Mouse (Mus musculus): ENCODE measurements around the gene Kif5c.

Kif5c gene

DNA sequence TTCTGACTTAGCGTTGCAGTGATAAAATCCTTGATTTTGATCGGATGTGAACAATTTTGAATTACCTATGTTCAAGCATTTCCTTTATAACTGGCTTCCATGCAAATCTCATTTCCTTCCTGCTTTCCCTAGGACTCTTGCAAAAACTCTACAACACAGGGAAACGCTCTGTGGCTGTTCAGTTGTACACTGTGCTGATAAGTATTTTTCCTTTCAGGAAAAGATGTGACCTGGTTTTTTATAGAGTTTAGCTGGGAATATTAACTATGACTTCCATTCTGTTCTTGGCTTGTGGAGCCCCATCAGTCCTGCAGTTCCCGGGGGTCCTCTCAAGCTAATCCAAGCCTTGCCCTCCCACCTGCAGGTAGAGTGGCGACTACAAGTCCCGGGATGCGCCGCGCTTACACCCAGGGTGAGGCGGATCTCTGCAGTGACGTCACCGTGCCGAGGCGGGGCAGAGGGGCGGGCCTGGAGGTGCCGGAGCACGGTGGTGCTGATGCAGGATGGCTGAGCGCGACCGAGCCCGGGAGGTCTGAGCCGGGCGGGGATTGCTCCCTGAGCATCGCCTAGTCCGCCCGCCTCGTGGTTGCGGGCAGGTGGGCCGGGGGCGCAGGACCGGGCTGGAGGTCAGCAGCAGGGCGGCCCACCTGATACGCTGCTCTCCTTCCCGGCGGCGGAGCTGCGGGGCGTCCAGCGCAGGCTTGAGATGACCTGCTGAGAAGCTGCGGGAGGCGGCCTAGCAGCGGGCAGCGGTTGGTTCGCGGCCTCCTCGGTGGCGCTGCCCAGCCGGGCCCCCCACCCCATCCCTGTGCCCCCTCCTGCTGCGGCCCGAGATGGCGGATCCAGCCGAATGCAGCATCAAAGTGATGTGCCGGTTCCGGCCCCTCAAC lies at the start of gene Kif5c:
Kif5c (plus strand) TSS at position 470 of the 890 bp plus-strand sequence.
- DNase-seq = peak; percentile 90

DNA sequence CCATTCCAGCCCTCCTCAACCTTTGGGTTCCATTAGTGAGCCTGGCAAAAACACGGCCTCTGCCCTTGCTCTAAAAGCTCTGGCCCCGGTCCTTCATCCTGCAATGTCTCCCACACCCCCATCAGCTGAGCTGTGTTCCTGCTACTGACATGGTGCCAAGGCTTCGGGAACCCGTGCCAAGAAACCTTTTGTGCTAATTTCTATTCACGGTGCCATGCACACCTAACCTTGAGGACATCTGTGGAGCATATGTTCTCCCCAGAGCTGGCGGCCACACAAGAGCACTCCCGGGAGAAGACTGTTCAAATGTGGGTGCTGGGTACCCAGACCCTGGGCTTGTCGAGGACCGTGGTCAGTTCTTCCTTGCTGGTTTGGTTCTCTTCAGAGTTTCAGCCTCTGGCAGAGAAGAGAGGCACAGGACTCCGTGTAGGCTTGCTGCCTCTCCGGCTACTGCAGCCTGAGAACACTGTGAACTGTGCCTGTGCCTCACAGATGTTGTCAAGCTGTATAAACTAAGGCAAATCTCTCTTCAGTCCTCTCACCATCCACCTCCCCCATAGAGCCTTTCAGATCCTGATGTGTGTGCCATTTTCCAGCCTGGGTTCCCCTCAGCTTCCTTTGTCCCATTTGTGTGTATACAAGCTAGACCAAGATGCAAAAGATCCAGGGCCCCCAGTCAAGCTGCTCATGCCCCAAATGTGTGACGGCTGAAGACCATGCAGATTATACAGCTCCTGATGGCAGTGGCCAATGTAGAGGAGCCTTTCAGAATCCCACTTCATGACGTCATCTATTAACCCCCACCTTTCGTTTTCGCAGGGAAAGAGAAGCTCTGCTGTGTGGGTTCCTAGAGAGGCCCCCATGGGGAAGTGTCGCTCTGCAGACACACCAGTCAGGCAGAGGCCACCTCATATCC lies 49.0 kb upstream of the Kif5c start:
- peak; percentile 56 for DNase-seq

DNA sequence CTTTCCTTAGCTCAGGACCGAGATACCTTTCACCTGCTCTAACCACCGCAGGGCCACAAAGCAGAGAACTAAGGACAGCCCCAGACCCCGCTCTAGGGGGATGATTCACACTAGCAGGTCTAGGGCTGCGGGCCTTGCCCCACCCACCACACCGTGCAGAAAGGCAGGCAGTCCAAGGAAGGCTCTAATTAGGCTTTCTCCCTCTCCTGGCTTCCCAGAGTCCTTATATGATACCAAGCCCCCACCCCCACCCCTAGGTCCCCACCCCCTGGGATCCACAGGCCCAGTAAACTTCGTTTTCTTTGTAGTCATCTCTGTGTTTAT lies 48.4 kb upstream of the Kif5c start:
- DNase-seq = no peak

DNA sequence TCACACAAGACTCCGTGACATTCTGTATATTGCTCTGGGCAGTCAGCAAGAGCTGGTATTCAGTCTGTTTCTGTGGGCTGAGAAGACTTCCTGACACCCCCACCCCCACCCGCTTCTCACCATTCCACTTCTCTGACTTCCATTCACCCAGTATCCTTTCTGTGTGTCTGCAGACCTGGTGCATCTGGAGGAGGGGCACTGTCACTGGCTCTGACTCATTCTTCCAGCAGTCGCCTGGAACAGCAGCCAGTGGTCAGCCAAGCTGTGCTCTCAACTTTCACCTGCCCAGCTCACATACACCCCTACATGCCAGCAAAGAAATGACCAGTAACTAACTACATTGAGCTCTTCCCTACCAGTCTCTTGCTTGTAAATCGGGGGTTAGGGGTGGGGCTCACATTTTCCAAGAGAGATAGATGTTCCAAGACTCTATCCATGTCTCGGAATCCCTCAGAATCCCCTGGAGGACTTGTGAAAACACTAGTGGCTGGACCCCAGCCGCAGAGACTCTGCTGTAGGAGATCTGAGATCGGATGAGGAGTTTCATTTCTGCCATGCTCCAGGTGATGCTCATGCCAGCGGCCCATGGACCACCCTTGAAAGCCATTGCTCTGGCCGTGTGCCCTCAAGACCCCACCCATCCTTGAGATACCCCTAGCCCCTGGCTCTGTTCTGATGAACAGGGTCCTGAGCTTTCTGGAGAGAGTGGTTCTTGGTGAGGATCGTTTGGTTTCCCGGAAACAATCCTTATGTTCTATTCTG lies 47.8 kb upstream of the Kif5c start:
- DNase-seq = no peak

DNA sequence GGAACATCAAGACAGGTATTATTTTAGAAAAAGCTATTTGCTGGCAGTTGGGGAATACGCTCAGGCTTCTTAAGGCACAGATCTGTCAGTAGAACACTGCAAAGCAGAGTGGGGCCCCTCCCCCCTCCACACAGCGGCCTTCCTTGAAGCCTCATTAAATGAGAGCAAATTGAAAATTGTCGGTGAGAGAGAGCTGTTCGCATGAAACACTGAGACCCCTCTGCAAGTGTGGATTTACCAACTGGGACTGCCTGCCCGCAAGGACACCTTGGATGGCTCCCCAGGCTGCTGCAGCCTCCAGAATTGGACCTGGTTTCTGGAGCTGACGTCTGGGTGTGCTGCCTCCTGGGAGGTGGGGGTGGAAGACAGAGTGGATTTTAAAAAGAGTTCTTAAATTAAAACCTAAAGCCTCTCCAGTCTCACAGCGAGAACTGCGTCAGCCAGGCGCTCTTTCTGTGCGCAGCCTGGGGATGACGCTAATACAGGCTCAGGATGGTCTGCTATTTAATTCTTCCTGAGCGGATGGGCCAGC lies 46.9 kb upstream of the Kif5c start:
- no peak for DNase-seq

DNA sequence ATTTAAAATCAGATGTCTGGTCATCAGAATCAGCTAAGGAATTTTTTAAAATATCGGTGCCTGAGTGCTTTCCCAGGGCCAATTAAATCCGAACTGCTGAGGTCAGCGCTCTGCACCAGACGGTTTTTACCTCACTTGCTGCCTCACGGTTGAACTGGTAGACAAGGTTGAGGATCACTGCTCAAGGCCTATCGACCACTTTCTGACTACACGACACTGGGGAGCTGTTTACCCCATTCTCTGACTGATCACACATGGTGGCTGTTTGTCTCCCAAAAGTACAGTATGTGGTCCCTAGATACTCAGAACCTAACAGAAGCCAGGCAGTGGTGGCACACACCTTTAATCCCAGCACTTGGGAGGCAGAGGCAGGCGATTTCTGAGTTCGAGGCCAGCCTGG lies 46.4 kb upstream of the Kif5c start:
- no peak for DNase-seq

DNA sequence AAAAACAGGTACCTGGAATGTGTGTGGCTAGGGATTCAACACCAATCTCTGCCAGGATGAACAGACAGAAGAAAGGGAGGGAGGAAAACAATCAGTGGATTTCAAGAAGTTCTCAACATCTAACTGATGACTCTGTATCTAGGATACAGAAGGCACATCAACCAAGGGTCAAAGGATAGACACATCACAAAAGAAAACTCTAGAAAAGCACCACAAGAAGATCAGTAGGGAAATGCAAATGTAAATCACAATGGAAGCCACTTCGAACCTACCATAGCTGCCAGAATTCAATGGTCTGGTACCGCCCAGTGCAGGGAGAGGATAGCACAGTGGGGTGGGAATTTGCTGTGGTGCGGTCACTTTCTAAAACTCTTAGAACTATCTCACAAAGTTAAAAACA lies 45.8 kb upstream of the Kif5c start:
- DNase-seq = no peak

DNA sequence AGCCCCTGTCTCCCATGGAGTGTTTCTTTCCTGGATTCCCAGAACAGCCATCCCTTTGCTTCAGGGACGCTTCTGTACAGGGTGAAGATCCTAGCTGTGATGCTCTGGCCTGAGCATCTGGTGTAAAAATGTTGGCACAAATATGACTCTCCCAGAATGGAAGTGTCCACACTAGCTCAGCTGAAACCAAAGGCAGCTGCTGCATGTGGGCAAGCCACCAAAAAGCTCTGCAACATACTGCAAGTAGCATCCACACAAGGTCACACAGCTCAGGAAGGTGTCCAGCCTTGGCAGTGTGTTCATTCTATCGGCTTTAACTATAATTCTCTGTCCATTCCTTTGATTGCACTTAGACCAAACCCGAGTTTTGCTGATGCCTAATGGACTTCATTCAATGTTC lies 38.5 kb upstream of the Kif5c start:
- DNase-seq = no peak

DNA sequence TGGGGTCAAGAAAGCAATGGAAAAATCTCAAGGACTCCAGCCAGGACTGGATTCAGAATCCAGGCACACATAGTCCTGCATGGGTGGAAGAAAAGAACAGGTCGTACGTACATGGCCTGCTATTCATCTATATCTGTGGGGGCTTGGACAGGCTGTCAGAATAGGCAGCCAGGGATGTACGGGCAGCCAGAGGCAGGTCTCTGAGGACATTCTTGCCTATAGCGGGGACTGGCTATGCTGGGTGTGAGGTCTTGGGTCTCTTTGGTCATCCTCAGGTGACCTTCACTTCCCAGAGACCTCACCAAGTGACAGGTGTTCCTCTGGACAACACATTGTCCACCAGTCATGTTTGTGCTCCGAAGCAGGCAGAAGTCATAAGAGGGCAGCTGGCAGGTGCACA lies 36.6 kb upstream of the Kif5c start:
- no peak for DNase-seq

DNA sequence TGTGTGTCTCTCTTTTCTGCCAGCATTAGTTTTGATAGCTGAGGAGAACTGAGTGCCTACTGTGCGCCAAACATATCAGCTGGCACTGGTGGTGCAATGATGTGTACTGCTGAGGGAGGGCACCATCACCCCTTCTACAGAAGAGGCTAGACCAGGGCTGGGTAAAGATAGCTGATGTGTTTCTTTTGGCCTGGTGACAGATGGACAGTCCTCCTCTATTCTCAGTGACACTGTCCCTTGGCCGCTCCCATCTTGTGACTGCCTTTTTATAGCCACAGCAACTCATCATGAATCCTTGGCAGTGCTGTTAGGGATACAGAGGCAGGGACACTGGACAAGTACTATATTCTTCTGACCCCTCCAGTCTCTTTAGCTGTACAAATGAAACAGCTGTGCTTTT lies 35.8 kb upstream of the Kif5c start:
- no peak for DNase-seq

DNA sequence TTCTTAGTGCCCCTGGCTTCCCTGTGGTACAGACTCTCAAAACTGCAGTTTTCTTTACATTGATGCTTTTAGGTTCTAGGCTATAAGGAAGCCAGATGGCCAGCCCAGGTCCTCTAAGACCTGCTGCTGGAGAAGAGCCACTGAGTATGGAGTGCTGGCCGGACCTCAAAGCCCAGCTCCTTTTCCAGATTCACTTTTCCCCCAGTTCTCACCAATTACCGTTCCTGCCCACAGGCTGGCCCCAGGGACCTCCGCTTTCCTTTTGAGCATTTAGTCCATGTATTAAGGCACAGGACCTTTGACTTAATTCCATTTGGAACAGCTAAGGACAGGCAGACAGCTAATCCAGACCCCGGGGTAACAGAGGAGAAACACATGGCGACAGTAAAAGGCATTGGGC lies 28.6 kb upstream of the Kif5c start:
- no peak for DNase-seq

DNA sequence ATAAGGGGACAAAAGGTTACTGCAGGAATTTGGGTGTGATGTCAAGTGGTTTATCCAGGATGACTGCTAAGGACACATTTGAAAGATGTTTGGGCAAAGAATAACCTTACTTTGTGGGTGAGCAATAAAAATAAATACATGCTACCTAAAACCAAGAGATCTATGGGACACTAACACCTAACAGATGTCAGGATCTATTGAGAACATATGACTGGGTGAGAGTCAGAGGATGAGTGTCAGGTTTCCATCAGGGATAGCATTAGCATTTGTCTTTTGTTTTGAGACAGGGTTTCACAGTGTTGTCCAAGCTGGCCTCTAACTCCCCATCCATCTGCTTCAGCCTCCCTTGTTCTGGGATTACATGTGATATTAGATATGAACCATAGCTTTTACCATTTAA lies 26.2 kb upstream of the Kif5c start:
- DNase-seq = no peak

DNA sequence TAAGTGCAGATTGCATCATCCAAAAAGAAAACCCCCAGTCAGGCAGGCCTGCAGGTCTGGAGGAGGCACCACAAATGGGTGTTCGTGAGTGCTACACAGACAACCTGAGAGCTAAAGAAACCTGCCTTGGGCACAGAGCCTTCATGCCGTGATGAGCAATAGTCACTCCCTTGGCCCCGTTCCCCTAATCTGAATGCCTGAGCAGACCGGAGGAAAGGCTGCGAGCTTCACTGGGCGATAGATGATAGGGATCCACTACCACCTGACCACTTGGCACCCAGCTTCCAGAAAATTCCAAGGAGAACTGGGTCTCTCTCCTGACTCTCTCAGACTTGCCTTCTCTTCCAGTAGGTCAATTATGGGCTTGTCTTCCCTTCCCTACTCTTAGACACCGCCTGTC lies 24.2 kb upstream of the Kif5c start:
- no peak for DNase-seq

DNA sequence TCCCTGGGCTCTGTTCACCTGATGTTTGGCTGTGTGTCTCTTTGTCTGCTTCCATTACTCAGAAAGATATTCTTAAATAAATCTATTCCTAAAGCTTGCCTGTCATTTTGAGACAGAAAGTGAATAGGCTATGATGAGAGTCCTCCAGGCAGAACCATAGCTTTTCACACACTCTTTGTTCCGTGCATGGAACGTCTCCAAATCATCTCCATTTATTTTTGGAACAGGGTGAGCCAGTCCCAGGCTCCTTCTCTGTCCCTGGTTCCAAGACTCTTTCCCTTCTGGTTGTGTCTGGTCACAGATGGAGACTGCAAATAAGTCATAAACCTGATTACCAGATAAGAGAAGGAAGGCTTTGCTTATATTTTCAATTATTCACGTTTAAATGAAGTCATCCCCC lies 22.8 kb upstream of the Kif5c start:
- DNase-seq = no peak

DNA sequence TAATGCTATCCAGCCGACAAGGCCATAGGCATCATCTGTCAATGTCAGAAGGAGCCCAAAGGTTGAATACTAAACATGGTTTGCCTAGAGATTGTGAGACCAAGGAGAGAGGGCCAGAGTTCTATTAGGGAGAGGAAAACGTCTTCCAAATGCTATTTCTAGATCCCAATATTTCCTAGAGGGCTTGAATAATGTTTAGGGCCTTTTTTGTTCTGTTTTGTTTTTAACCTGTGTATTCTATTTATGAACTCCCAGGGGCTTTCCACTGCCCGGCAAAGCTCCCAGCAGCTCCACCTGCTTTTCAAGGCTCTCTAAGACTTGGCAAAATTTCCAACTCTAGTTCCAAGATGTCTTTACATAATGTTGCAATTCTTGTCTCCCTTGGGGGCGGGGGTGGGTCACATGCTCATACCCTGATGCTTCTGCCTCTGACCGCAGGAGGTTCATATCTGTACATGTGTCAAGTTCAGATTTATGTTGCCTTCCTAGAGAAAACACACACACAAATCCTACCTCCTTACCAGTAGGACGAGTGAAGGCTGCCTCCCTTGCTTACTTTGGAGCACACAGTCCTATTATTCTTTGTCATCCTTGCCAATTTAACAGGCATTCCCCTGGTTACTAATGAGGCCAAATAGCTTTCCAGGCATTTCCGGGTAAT lies 18.9 kb upstream of the Kif5c start:
- no peak for DNase-seq

DNA sequence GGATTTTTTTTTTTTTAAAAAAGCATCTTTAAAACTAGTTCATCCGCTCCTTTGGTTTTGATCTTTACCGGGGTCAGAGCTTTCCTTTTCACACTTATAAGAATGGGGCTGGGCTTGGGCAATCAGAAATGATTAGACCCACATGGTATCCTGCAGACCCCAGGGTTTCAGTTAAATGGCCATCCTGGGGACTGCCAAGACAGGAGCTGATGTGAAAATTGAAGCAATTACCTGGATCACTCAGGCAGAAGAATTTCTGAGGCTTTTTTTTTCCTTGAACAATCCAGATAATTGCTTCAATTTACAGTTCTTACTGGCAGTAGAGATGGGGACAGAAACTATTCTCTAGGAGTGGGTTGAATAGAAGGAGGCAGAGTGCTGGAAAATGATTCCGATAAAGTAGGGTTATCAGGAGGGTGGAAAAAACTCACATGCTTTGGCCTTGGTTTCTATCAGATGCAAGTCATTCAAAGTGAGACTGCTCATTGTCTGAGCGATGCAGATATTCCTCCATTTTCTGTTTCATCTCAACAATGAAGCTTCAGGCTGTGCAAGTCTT lies 16.2 kb upstream of the Kif5c start:
- DNase-seq = no peak

DNA sequence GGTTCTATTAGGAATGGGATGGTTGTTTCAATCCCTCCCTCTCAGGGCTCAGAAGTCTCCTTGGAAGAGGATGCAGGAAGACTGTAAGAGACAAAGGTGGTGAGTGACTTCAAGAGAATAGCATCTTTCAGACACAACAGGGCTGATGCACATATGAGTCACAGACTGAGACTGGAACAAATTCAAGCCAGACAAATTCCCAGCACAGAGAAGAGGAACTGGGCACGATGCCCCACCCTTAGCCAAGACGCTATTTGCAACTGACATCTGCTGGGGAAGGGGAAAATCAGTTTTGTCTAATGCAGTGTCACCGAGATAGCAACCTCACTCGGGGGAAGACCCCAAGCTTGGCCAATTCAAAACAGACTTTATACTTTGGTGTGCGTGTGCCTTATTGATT lies 9.5 kb upstream of the Kif5c start:
- no peak for DNase-seq

DNA sequence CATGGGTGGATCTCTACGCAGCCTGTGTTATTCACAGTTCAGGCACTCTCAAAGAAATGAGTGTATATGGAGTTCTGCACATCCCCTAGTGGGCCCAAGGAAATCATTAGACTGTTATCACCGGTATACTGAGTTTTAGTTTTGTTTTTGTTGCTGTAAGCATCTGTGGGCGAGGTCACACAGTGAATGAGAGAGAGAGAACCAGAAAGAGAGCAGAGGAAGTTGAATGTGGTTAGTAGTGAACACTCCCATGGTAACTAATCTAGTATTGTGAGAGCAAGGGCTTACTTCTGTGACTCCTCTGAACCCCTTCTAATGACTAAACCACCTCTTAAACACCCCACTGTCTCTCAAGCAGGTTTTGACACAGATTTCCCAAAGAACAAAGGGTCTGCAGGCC lies 2.3 kb upstream of the Kif5c start:
- no peak for DNase-seq

DNA sequence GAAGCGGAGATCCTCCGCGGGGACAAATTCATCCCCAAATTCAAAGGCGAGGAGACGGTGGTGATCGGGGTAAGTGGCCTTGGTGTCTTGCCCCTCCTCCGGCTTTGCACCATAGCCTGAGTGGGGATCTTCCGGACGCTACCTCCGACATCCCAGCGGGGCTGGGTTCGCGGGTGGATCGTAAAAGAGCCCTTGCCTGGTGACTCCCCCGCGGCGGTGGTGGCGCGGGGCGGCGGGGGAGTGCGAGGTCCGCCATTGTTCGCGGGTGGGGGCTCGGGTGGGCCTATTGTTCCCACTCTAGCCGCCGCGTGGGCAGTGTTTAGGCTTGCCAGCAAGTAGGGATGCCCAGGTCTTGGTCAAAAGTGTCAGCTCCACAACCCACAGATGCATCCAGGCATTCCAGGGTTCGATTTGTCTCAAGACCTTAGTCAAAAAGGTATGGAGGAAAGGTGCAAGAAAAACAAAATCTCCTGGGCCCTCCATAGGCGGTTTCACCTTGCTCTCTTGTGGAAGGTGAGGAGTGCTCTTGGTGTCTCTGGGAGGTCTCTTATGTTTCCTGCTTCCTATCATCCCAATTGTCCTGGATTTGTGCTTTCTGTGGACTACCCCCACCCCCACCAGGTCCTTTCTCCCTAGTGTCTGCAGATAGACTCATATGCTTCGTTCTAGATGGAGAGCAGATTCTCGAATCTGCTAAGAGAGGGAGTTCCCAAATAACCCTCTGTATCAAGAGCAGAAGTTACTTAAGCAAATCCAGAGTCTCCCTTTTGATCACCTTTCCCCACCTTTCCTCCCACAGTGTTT lies 823 bp downstream of the Kif5c start:
- DNase-seq = peak; percentile 10

DNA sequence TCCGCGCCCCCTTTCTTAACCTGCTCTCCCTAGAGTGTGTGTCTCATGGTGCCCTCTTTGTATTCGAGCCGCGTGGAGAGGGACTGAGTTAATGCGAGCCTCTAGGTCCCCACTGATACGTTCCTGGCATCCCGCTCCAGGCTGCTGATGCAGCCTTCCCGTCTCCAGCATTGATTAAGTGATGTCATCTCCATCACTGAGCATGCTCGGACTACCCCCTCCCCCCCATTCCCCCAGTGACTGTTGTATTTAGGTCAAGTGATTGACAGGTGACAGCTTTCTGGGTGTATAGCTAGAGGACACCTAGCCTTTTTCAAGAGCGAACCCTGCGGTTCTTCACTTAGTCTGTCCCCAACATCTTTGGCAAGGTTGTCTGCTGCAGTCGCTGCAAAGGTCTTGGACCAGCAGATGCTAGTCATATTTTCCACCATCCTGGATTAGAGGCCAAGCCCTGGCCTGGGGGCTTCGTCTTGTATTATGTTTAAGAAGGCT lies 1.6 kb downstream of the Kif5c start:
- no peak for DNase-seq

DNA sequence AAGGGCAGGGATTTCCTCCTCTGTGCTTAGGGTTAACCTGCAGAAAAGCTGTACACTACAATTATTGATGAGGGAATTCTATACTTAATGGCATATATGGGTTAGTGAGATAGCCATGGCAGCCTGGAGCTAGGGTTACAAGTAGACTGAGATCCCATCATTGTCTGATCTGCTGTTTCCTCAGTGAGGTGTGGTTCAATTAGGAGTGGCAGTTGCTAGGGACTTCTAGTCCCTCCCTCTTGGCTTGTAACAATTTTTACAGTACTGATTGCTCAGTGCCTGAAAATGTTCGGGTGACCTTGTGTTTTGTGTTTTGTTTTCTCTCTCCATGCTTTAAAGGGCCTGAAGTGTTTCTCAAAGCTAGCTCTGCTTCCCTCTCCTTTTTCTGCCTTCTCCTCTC lies 2.1 kb downstream of the Kif5c start:
- DNase-seq = no peak
